27 mouse cellular contexts compared by ENCODE assay signal in genomic region chr6:127897342-127897741, GRCm38 (mm10). TPM values are rescaled to one million over a fixed set of nuclear protein-coding genes. Genes with fewer than 3 reads are reported as not detected.
DNase-seq lines count a peak whose midpoint lies in the region; ATAC-seq and TF ChIP-seq lines count a peak whose summit lies in the region.
"Had no signal": no experiment of that assay in that cellular context is flagged by ENCODE, and none has a peak within 500 bp of the region (broad histone marks: within the 10 kb centered on the region; RNA-seq: fewer than 3 reads in every experiment).

No protein-coding gene starts in this region.

- H3K4me2 ChIP-seq in hindbrain, embryonic 14.5 days (replicated peaks) = no peak overlapping the region
- H3K4me2 ChIP-seq in hindbrain, embryonic 16.5 days (ENCODE audit: low read length) = no peak overlapping the region
- no peak overlapping the region for H3K4me2 ChIP-seq in neural tube, embryonic 12.5 days (replicated peaks)
- H3K4me2 ChIP-seq in neural tube, embryonic 15.5 days = no peak overlapping the region
- H3K4me2 ChIP-seq in liver, embryonic 11.5 days = no peak overlapping the region
- H3K4me2 ChIP-seq: embryonic facial prominence, embryonic 13.5 days; embryonic facial prominence, embryonic 15.5 days; forebrain, embryonic 12.5 days had no signal

- 83% methylated on average over 3 of the region's 3 CpGs for WGBS in hindbrain, embryonic 14.5 days
- 75% methylated on average over 3 of the region's 3 CpGs for WGBS in hindbrain, embryonic 16.5 days
- WGBS in lung, adult 2 months = 69% methylated on average over 3 of the region's 3 CpGs
- WGBS in neural tube, embryonic 12.5 days = 90% methylated on average over 3 of the region's 3 CpGs
- WGBS in neural tube, embryonic 15.5 days = 83% methylated on average over 3 of the region's 3 CpGs
- 92% methylated on average over 3 of the region's 3 CpGs for WGBS in liver, embryonic 11.5 days

- no peak overlapping the region for H3K9ac ChIP-seq in hindbrain, embryonic 14.5 days
- H3K9ac ChIP-seq in hindbrain, embryonic 16.5 days (ENCODE audit: low read depth, low read length) = no peak overlapping the region
- no peak overlapping the region for H3K9ac ChIP-seq in neural tube, embryonic 12.5 days
- H3K9ac ChIP-seq in neural tube, embryonic 15.5 days (replicated peaks) = no peak overlapping the region
- H3K9ac ChIP-seq in liver, embryonic 11.5 days (ENCODE audit: low read depth, low read length) = no peak overlapping the region
- H3K9ac ChIP-seq: embryonic facial prominence, embryonic 13.5 days; embryonic facial prominence, embryonic 15.5 days; forebrain, embryonic 12.5 days had no signal

- ATAC-seq in hindbrain, embryonic 14.5 days (ENCODE audit: low FRiP score) = peak; percentile 4; the same call in 1 of the 2 replicates
- no peak for ATAC-seq in hindbrain, embryonic 16.5 days
- 0 out of 2 replicates have a peak, but pooled peaks have one; percentile 12 for ATAC-seq in neural tube, embryonic 12.5 days (ENCODE audit: low FRiP score, low read depth)
- ATAC-seq in neural tube, embryonic 15.5 days (ENCODE audit: low FRiP score) = no peak
- ATAC-seq in liver, embryonic 11.5 days (replicated peaks; ENCODE audit: low FRiP score) = no peak
- ATAC-seq: activated CD4-positive, CD25-positive, alpha-beta regulatory T cell, adult 4 months; CD4-positive, CD25-positive, alpha-beta regulatory T cell, adult 4 months; forebrain, embryonic 14.5 days; Patski had no signal

- H3K9me3 ChIP-seq in hindbrain, embryonic 14.5 days (ENCODE audit: control insufficient read depth, low read length) = no peaks in the 10 kb centered on the region
- no peaks in the 10 kb centered on the region; the same call in 1 of the 2 replicates for H3K9me3 ChIP-seq in hindbrain, embryonic 16.5 days (ENCODE audit: control insufficient read depth, low read length)
- H3K9me3 ChIP-seq in neural tube, embryonic 12.5 days = no peaks in the 10 kb centered on the region
- H3K9me3 ChIP-seq in neural tube, embryonic 15.5 days (replicated peaks) = no peaks in the 10 kb centered on the region
- H3K9me3 ChIP-seq in liver, embryonic 11.5 days (ENCODE audit: control insufficient read depth, low read length) = no peaks in the 10 kb centered on the region
- H3K9me3 ChIP-seq: embryonic facial prominence, embryonic 13.5 days; embryonic facial prominence, embryonic 15.5 days; forebrain, embryonic 10.5 days; forebrain, embryonic 12.5 days had no signal

- H3K27me3 ChIP-seq in hindbrain, embryonic 14.5 days (ENCODE audit: control insufficient read depth, insufficient read depth, low read length) = no peaks in the 10 kb centered on the region
- H3K27me3 ChIP-seq in hindbrain, embryonic 16.5 days (replicated peaks; ENCODE audit: control insufficient read depth, insufficient read depth, low read length) = no peaks in the 10 kb centered on the region
- no peaks in the 10 kb centered on the region for H3K27me3 ChIP-seq in neural tube, embryonic 12.5 days (replicated peaks)
- H3K27me3 ChIP-seq in neural tube, embryonic 15.5 days (replicated peaks) = no peaks in the 10 kb centered on the region
- H3K27me3 ChIP-seq in liver, embryonic 11.5 days (replicated peaks; ENCODE audit: control insufficient read depth, insufficient read depth, low read length) = 0 out of 2 replicates have a peak, but pooled peaks cover 3% of the 10 kb centered on the region
- H3K27me3 ChIP-seq: embryonic facial prominence, embryonic 13.5 days; embryonic facial prominence, embryonic 15.5 days; forebrain, embryonic 12.5 days had no signal

- H3K27ac ChIP-seq in hindbrain, embryonic 14.5 days = no peak overlapping the region
- no peak overlapping the region for H3K27ac ChIP-seq in hindbrain, embryonic 16.5 days (ENCODE audit: low read depth, low read length)
- no peak overlapping the region for H3K27ac ChIP-seq in neural tube, embryonic 12.5 days
- no peak overlapping the region for H3K27ac ChIP-seq in neural tube, embryonic 15.5 days (replicated peaks)
- H3K27ac ChIP-seq in liver, embryonic 11.5 days (ENCODE audit: low read depth, low read length) = no peak overlapping the region
- H3K27ac ChIP-seq: embryonic facial prominence, embryonic 13.5 days; embryonic facial prominence, embryonic 15.5 days; forebrain, embryonic 10.5 days; forebrain, embryonic 12.5 days had no signal

- no peak for TF ChIP-seq POLR2A in lung, adult 2 months (IDR thresholded peaks at IDR 0.05; ENCODE audit: borderline replicate concordance, extremely low read depth, low read depth, low read length)

- no peak overlapping the region for H3K4me3 ChIP-seq in hindbrain, embryonic 14.5 days (replicated peaks; ENCODE audit: low read length)
- H3K4me3 ChIP-seq in hindbrain, embryonic 16.5 days (ENCODE audit: low read length) = no peak overlapping the region
- H3K4me3 ChIP-seq in lung, adult 2 months (replicated peaks; ENCODE audit: extremely low read depth, low read depth, low read length) = no peak overlapping the region
- no peak overlapping the region for H3K4me3 ChIP-seq in neural tube, embryonic 12.5 days
- no peak overlapping the region for H3K4me3 ChIP-seq in neural tube, embryonic 15.5 days (replicated peaks)
- no peak overlapping the region for H3K4me3 ChIP-seq in liver, embryonic 11.5 days (ENCODE audit: low read depth, low read length)
- H3K4me3 ChIP-seq: embryonic facial prominence, embryonic 13.5 days; embryonic facial prominence, embryonic 15.5 days; erythroblast, embryonic 14.5 days; forebrain, embryonic 10.5 days; forebrain, embryonic 12.5 days had no signal

- no peaks in the 10 kb centered on the region for H3K36me3 ChIP-seq in hindbrain, embryonic 14.5 days (replicated peaks; ENCODE audit: control insufficient read depth, insufficient read depth)
- H3K36me3 ChIP-seq in hindbrain, embryonic 16.5 days (ENCODE audit: control insufficient read depth, insufficient read depth, low read length) = no peaks in the 10 kb centered on the region
- no peaks in the 10 kb centered on the region for H3K36me3 ChIP-seq in neural tube, embryonic 12.5 days
- no peaks in the 10 kb centered on the region for H3K36me3 ChIP-seq in neural tube, embryonic 15.5 days
- H3K36me3 ChIP-seq in liver, embryonic 11.5 days (ENCODE audit: control insufficient read depth, insufficient read depth, low read length) = no peaks in the 10 kb centered on the region
- H3K36me3 ChIP-seq: embryonic facial prominence, embryonic 15.5 days; forebrain, embryonic 10.5 days; forebrain, embryonic 12.5 days; G1E had no signal

- peaks cover 17% of the 10 kb centered on the region; the same call in 1 of the 2 replicates for H3K4me1 ChIP-seq in hindbrain, embryonic 14.5 days (replicated peaks; ENCODE audit: control insufficient read depth, insufficient read depth, low read length)
- H3K4me1 ChIP-seq in hindbrain, embryonic 16.5 days (ENCODE audit: control insufficient read depth, insufficient read depth, low read depth, low read length) = no peaks in the 10 kb centered on the region
- peaks cover 4% of the 10 kb centered on the region; the same call in 1 of the 2 replicates for H3K4me1 ChIP-seq in lung, adult 2 months (ENCODE audit: control insufficient read depth, insufficient read depth, low read length)
- peaks cover 14% of the 10 kb centered on the region for H3K4me1 ChIP-seq in neural tube, embryonic 12.5 days
- peaks cover 14% of the 10 kb centered on the region for H3K4me1 ChIP-seq in neural tube, embryonic 15.5 days
- no peaks in the 10 kb centered on the region for H3K4me1 ChIP-seq in liver, embryonic 11.5 days (replicated peaks; ENCODE audit: control insufficient read depth, insufficient read depth, low read length)

- no peak for DNase-seq in hindbrain, embryonic 14.5 days (ENCODE audit: low spot score)
- peak; percentile 34 for DNase-seq in lung, adult 2 months
- DNase-seq in lung, postnatal 14 days = no peak
- DNase-seq in liver, embryonic 11.5 days (ENCODE audit: low spot score) = no peak
- DNase-seq: adrenal gland, postnatal 10 days; adrenal gland, postnatal 25 days; B cell, adult 2 months; cerebellum, adult 11 months; cerebellum, adult 18-20 months; cerebellum, adult 8-10 months; cerebellum, adult 9-11 months; cerebellum, postnatal 14 days; cerebellum, postnatal 36 days; embryo, embryonic 11 days had no signal

- no peak for TF ChIP-seq CTCF in lung, adult 2 months (IDR thresholded peaks at IDR 0.05; ENCODE audit: insufficient read depth, low read length)

RNA-seq across cellular contexts. Expression of gene Tspan11, which starts 10.0 kb away (rescaled TPM):
- polyA plus RNA-seq in hindbrain, embryonic 14.5 days (2014; fragmentation: Nextera tagmentation; extraction: Ambion mirVana) = 4.2 and 5.6 TPM in 2 replicates
- 3.2 and 4.2 TPM in 2 replicates for polyA plus RNA-seq in hindbrain, embryonic 16.5 days (2015; fragmentation: Nextera tagmentation; extraction: Ambion mirVana)
- 47.4 and 85.7 TPM in 2 replicates for polyA plus RNA-seq in lung, adult 2 months (2012; rRNA removed)
- polyA plus RNA-seq in neural tube, embryonic 12.5 days (2016; fragmentation: Nextera tagmentation; extraction: Ambion mirVana) = 19.5 and 22.1 TPM in 2 replicates
- 3.7 and 4.5 TPM in 2 replicates for polyA plus RNA-seq in neural tube, embryonic 15.5 days (2015; fragmentation: Nextera tagmentation; extraction: Ambion mirVana)
- polyA plus RNA-seq in liver, embryonic 11.5 days (2014; fragmentation: Nextera tagmentation; extraction: Ambion mirVana) = 0.58 and 1.7 TPM in 2 replicates
- polyA plus RNA-seq: activated CD4-positive, CD25-positive, alpha-beta regulatory T cell, adult 4 months; CD4-positive, CD25-positive, alpha-beta regulatory T cell, adult 4 months; erythroblast, embryonic 14.5 days; G1E; Patski had no signal

Comparison
In these comparisons a context has a peak if more than half of its experiments do, and no peak if none do; other contexts are left out.
1. ATAC-seq: peak in hindbrain, embryonic 14.5 days (single experiment) and neural tube, embryonic 12.5 days (single experiment); none in hindbrain, embryonic 16.5 days (single experiment), neural tube, embryonic 15.5 days (single experiment) and liver, embryonic 11.5 days (single experiment).